Mouse (Mus musculus): ENCODE measurements around the gene Nek10. TPM values are rescaled to one million over a fixed set of nuclear protein-coding genes. Genes with fewer than 3 reads are reported as not detected.
"Not testable (repeated sequence)": the region's sequence is repeated elsewhere in the genome, so short reads cannot be mapped to it uniquely, and the experiment has no call there.

The Nek10 gene
- 0.04 TPM in 1 of 2 replicates, not detected in the other for polyA plus RNA-seq (2015; fragmentation: Nextera tagmentation; extraction: Ambion mirVana)

DNA sequence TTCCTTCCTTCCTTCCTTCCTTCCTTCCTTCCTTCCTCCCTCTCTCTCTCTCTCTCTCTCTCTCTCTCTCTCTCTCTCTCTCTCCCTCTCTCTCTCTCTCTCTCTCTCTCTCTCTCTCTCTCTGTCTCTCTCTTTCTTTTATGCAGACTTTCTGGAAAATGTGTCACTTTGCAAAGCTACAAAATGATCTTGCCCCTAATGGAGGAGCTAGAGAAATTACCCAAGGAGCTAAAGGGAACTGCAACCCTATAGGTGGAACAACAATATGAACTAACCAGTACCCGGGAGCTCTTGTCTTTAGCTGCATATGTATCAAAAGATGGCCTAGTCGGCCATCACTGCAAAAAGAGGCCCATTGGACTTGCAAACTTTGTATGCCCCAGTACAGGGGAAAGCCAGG is at the start of gene Nek10:
Gene Nek10, plus strand, starts transcription at position 301 of the 400 bp plus-strand sequence.
- not testable (repeated sequence) for H3K4me1 ChIP-seq (replicated peaks); H3K9me3 ChIP-seq; H3K9ac ChIP-seq; H3K36me3 ChIP-seq; H3K4me2 ChIP-seq (replicated peaks); H3K4me3 ChIP-seq (replicated peaks); ATAC-seq; H3K27ac ChIP-seq; H3K27me3 ChIP-seq (replicated peaks)
- WGBS = 77% methylated on average over 1 of the region's 2 CpGs

DNA sequence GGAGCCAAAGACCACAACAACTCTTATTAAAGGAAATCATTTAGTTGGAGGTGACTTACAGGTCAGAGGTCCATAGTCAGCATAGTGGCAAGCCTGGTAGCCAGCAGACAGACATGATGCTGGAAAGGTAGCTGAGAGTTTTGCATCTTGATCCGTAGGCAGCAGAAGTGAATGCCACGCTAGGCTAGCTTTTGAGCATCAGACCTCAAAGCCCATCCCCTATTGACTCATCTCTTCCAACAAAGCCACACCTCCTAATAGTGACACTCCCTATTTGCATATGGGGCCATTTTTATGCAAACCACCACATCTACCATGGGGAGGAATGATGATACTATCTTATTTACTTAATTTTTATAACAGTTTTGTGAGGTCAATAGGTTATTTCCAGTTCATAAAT is 22.0 kb upstream of the Nek10 start:
- WGBS = 93% methylated on average over 2 of the region's 2 CpGs
- Histone ChIP-seq H3K27me3 (replicated peaks) (no peaks in the 10 kb centered on the region), H3K36me3 (peaks cover 10% of the 10 kb centered on the region), H3K4me2 (replicated peaks) (no peak overlapping the region), H3K4me1 (replicated peaks) (no peaks in the 10 kb centered on the region), H3K9me3 (no peaks in the 10 kb centered on the region), H3K4me3 (replicated peaks) (no peak overlapping the region), H3K27ac (no peak overlapping the region), H3K9ac (no peak overlapping the region)
- ATAC-seq = no peak

DNA sequence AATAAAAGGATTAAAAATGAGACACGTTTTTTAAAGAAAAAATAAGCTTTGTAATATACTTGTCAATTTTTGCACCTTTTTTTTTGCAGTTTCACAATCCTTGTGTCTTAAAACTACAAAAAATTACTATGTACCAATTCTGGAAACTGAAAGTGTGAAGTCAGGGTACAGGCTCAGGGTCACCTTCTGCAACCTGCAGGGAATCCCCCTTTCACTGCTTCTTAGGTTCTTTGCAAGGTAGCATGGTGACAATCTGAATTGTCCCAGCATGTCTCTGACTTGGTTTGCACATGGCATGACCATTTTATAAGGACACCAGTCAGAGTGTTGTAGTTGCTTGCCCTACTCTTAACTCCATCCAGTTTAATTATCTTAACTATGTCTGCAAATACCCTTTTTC is 19.0 kb upstream of the Nek10 start:
- Histone ChIP-seq H3K4me2 (replicated peaks) (no peak overlapping the region), H3K4me3 (replicated peaks) (no peak overlapping the region), H3K27me3 (replicated peaks) (no peaks in the 10 kb centered on the region), H3K27ac (no peak overlapping the region), H3K36me3 (peaks cover 15% of the 10 kb centered on the region), H3K9ac (no peak overlapping the region), H3K4me1 (replicated peaks) (no peaks in the 10 kb centered on the region), H3K9me3 (no peaks in the 10 kb centered on the region)
- 91% methylated on average over 1 of the region's 1 CpGs for WGBS
- ATAC-seq = no peak

DNA sequence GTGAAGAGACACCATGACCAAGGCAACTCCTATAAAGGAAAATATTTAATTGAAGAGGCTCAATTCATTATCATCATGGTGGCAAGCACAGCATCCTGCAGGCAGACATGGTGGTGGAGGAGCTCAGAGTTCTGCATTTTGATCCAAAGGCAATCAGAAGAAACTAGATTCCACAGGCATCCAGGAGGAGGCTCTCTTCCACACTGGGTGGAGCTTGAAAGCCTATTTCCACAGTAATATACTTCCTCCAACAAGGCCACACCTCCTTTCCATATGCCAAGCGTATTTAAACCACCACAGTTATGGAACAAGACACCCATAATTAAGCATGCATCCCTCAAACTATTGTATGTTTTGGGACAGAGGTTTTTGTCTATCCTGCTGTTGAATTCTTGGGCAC is 16.2 kb upstream of the Nek10 start:
- Histone ChIP-seq H3K27ac (no peak overlapping the region), H3K9me3 (no peaks in the 10 kb centered on the region), H3K9ac (no peak overlapping the region), H3K36me3 (peaks cover 8% of the 10 kb centered on the region), H3K27me3 (replicated peaks) (no peaks in the 10 kb centered on the region), H3K4me1 (replicated peaks) (no peaks in the 10 kb centered on the region), H3K4me3 (replicated peaks) (no peak overlapping the region), H3K4me2 (replicated peaks) (no peak overlapping the region)
- WGBS = 93% methylated on average over 1 of the region's 1 CpGs
- no peak for ATAC-seq

DNA sequence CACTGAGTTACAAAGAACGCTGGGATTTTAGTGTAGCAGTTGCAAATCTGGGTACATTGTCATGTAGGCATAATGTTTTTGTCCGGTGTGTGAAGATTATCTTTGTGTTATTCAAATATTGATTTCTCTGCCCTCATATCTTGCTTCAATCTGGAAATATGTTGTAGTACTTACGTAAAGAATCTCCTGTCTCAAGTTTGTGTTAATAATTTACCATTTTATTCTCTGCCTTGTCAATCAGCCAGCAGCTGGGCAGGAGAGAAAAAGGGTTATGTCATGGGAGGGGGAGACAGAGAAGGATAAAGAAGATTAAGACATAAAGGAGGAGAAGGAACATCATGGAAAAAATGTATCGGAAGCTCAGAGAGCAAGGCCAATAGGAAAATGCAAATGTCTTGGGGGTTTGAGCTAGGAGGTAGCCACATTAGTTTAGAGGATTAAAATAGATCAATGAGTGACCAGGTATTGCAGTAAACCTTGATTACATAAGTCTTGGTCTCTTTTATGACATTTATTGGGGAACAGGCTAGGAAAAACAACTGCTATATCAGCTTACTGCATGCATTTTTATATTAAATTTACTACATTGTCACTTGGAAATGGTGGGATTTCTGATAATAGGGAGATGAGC is 13.3 kb upstream of the Nek10 start:
- 78% methylated on average over 4 of the region's 4 CpGs for WGBS
- Histone ChIP-seq H3K4me2 (replicated peaks) (no peak overlapping the region), H3K4me1 (replicated peaks) (no peaks in the 10 kb centered on the region), H3K4me3 (replicated peaks) (no peak overlapping the region), H3K9me3 (no peaks in the 10 kb centered on the region), H3K27ac (no peak overlapping the region), H3K27me3 (replicated peaks) (no peaks in the 10 kb centered on the region), H3K9ac (no peak overlapping the region), H3K36me3 (peaks cover 8% of the 10 kb centered on the region)
- ATAC-seq = no peak; the same call in 1 of the 2 replicates

DNA sequence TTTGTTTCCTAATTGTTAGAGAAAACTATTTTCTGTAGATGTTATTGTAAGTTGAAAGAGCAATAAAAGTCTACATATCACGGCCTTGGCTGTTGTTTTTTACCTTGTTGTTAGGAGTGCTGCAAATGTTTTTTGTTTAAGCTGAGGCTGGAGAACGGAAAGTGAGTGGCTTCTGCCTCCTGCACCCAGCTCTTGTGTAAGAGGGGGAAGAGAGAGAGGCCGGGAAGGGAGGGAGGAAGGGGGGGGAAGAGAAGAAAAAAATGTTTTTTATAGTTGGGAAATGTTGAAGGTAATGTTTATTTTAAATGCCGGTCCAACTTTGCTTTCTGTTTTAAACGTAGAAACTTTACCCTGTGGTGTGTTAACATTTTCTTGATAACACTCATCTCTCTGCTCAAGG is 3.4 kb upstream of the Nek10 start:
- Histone ChIP-seq H3K27me3 (replicated peaks) (no peaks in the 10 kb centered on the region), H3K9me3 (no peaks in the 10 kb centered on the region), H3K4me2 (replicated peaks) (no peak overlapping the region), H3K4me3 (replicated peaks) (no peak overlapping the region), H3K27ac (no peak overlapping the region), H3K4me1 (replicated peaks) (0 out of 2 replicates have a peak, but pooled peaks cover 5% of the 10 kb centered on the region), H3K9ac (no peak overlapping the region), H3K36me3 (no peaks in the 10 kb centered on the region)
- WGBS = 64% methylated on average over 5 of the region's 5 CpGs
- no peak for ATAC-seq

DNA sequence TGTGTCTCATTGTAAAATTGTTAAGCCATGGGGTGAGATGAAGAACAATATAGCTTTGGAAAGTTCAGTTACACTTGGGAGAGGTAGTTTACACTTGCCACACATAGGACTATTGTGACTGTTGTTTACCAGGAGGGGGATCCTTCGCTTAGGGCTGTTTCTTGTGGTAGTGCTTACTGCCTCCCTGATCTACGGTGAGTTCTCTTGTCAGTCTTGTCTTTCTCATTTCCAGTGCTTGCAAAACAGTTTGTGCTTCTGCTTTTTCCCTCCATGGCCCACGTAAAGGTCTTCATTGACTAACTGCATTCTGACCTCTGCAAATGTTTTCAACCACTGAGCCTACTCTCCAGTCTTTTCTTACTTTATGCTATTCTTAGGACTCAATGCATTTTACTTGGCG is 2.9 kb upstream of the Nek10 start:
- 0 out of 2 replicates have a peak, but pooled peaks cover 5% of the 10 kb centered on the region for H3K4me1 ChIP-seq (replicated peaks)
- H3K27ac ChIP-seq = no peak overlapping the region
- WGBS = 91% methylated on average over 4 of the region's 4 CpGs
- H3K9me3 ChIP-seq = no peaks in the 10 kb centered on the region
- no peaks in the 10 kb centered on the region for H3K27me3 ChIP-seq (replicated peaks)
- no peaks in the 10 kb centered on the region for H3K36me3 ChIP-seq
- H3K4me3 ChIP-seq (replicated peaks) = no peak overlapping the region
- no peak overlapping the region for H3K9ac ChIP-seq
- H3K4me2 ChIP-seq (replicated peaks) = no peak overlapping the region
- no peak for ATAC-seq

DNA sequence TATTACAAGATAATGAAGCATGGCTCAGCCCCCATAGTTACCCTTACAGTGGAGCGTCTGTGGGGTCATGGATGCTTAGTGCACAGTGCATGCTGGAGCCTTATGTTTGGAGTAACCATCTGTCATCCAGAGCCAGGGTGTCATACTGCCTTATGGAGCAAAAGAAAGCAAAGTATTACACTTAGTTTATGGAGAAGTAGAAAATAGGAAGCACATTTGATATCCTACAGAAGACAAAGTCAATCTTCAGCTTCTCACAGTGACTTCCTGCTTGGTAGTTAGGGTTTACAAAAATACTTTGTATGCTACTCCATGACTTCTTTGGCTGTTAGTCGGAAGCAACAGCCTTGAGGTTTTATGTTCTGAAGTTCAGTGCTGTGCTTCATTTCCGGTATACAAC is 2.4 kb upstream of the Nek10 start:
- Histone ChIP-seq H3K9ac (no peak overlapping the region), H3K27me3 (replicated peaks) (no peaks in the 10 kb centered on the region), H3K36me3 (no peaks in the 10 kb centered on the region), H3K4me3 (replicated peaks) (no peak overlapping the region), H3K27ac (no peak overlapping the region), H3K9me3 (no peaks in the 10 kb centered on the region), H3K4me1 (replicated peaks) (0 out of 2 replicates have a peak, but pooled peaks cover 5% of the 10 kb centered on the region), H3K4me2 (replicated peaks) (no peak overlapping the region)
- ATAC-seq = no peak
- 94% methylated on average over 3 of the region's 3 CpGs for WGBS

DNA sequence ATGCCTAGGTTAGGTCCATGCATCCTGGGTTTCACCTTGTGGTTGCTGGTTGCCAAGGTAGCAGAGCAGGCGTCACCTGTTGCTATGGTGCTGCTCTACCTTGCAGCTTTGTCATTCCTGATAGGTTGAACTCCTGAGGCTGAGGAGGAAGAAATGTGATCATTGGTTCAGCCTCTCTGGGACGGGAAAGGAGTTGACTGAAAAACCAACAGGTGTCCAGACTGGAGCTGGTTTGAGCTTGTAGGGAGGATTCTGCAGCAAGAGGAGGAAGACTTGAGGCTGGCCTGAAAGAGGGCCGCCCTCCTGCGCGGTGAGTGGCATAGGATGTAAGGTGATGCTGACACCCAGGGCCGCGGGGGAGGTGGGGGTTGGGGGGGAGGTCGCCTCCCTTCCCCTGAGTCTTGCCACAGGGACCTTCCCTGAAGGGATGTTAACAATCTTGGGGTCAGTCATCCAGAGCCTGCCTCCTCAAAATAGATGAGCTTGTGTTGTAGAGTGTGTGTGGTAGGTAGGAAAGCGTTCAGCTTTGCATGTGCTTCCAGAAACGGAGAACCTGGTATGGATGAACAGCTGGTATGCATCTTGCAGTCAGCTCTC is 804 bp downstream of the Nek10 start:
- Histone ChIP-seq H3K27me3 (replicated peaks) (no peaks in the 10 kb centered on the region), H3K9me3 (no peaks in the 10 kb centered on the region), H3K4me2 (replicated peaks) (no peak overlapping the region), H3K4me1 (replicated peaks) (0 out of 2 replicates have a peak, but pooled peaks cover 5% of the 10 kb centered on the region), H3K9ac (no peak overlapping the region), H3K36me3 (no peaks in the 10 kb centered on the region), H3K4me3 (replicated peaks) (no peak overlapping the region), H3K27ac (no peak overlapping the region)
- ATAC-seq = peak; percentile 71
- WGBS = 16% methylated on average over 10 of the region's 10 CpGs

DNA sequence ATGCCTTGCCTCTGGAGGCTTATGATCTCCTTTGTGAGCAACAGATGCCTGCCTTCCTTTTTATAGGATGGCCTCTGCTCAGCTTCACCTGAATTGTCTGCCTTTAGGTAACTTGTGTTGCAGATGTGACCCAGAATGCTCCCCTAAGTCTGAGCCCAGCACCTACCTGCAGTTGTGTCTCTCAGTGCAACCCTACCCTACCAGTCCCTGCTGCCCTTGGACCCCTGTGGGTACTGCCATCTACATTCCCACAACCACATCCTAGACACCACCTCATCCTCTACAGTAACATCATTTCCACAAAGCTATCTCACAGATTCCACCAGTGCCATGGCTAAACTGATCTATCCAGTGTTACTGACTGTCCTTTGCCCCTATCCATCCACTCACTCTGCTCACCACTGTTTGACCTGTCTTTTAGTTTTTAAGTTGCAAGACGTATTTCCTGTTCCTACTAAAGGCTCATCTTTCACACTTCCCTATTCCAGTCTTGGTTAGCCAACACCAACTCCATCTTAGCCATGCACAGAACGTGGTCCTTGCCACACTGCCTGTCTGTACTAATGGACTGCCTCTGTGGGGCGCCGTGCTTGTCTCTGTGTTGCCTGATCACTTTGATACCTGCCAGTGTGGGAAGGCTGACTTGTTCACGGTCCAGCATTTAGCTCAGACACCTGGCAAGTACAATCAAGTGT is 1.4 kb downstream of the Nek10 start:
- 64% methylated on average over 5 of the region's 5 CpGs for WGBS
- H3K4me3 ChIP-seq (replicated peaks) = no peak overlapping the region
- H3K4me1 ChIP-seq (replicated peaks) = 0 out of 2 replicates have a peak, but pooled peaks cover 5% of the 10 kb centered on the region
- ATAC-seq = no peak
- no peak overlapping the region for H3K9ac ChIP-seq
- H3K27ac ChIP-seq = no peak overlapping the region
- H3K4me2 ChIP-seq (replicated peaks) = no peak overlapping the region
- no peaks in the 10 kb centered on the region for H3K9me3 ChIP-seq
- H3K27me3 ChIP-seq (replicated peaks) = no peaks in the 10 kb centered on the region
- H3K36me3 ChIP-seq = no peaks in the 10 kb centered on the region

DNA sequence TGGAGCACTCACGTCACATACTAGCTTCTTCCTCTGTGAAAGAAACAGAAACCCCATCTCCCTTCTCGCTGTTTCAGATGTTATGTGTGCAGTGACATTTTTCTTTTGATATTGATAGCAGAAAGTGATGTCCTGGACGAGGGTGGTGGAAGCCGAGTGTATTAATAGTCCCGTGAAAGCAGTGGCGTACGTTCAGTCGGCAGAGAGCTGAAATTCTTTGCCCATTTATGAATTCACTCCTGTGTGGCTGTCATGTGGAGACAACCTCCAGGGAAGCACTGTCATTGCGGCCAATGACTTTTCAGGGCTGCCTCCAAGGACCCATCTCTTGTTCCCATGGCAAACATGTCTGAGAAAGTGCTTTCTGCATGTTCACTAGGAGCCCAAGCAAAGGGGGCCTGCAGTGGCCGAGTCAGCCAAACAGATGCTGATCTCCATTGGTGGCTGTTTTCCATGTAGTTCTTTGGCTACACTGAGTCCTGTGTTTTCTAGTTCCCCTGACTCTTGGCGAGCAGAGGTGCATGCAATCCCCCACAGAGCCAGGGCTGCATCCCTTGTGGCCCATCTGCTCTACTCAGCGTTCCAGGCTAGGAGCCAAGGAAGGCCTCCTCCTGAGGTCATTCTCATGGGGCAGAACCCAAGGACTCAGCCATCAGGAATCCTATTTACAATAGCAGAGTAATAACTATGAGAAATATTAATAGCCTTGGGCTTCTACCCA is 29.5 kb downstream of the Nek10 start:
- 69% methylated on average over 12 of the region's 12 CpGs for WGBS
- ATAC-seq = peak; percentile 80
- no peak overlapping the region for H3K9ac ChIP-seq
- H3K27me3 ChIP-seq (replicated peaks) = no peaks in the 10 kb centered on the region
- peak overlapping the region; percentile 52; the same call in 1 of the 2 replicates for H3K27ac ChIP-seq
- H3K4me1 ChIP-seq (replicated peaks) = 0 out of 2 replicates have a peak, but pooled peaks cover 4% of the 10 kb centered on the region
- H3K4me3 ChIP-seq (replicated peaks) = no peak overlapping the region
- H3K9me3 ChIP-seq = no peaks in the 10 kb centered on the region
- no peak overlapping the region for H3K4me2 ChIP-seq (replicated peaks)
- no peaks in the 10 kb centered on the region for H3K36me3 ChIP-seq

DNA sequence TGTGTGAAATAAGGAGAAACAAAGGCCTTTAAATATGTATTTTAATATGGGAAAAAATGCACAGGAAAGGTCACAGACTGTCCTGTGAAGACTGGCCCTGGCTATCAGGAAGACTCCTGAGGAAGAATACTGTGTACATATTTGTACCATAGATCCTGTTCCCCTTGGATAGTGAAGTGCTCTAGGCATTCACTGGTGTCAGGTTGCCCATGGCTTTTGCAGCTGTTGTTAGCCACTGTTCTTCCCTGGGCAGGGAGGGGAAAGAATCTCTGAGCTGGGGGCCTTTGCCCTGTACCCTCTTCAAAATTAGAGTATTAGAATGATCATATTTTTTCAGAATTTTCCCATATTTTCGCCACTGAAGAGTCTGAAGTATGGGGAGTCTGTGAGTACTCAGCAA is 30.3 kb downstream of the Nek10 start:
- no peak overlapping the region for H3K4me3 ChIP-seq (replicated peaks)
- no peaks in the 10 kb centered on the region for H3K36me3 ChIP-seq
- no peak overlapping the region for H3K9ac ChIP-seq
- H3K27me3 ChIP-seq (replicated peaks) = no peaks in the 10 kb centered on the region
- no peaks in the 10 kb centered on the region for H3K9me3 ChIP-seq
- H3K27ac ChIP-seq = no peak overlapping the region
- WGBS = 76% methylated on average over 1 of the region's 1 CpGs
- 0 out of 2 replicates have a peak, but pooled peaks cover 4% of the 10 kb centered on the region for H3K4me1 ChIP-seq (replicated peaks)
- no peak overlapping the region for H3K4me2 ChIP-seq (replicated peaks)
- ATAC-seq = no peak
